Mouse (Mus musculus): Measurements from ENCODE around the gene Shcbp1l. TPM values are rescaled to one million over a fixed set of nuclear protein-coding genes. Genes with fewer than 3 reads are reported as not detected.

Shcbp1l gene
- polyA plus RNA-seq, 3 experiments from 2014 or later = 0.28 to 0.54 (median 0.52) TPM

GRCm38 (mm10) chr1:153489132-153489531 lies 64.2 kb downstream of the Shcbp1l start:
- ATAC-seq = no peak

- ATAC-seq = no peak
These were observed 64.6 kb downstream of the Shcbp1l start for GRCm38 (mm10) chr1:153489540-153489939.

DNA sequence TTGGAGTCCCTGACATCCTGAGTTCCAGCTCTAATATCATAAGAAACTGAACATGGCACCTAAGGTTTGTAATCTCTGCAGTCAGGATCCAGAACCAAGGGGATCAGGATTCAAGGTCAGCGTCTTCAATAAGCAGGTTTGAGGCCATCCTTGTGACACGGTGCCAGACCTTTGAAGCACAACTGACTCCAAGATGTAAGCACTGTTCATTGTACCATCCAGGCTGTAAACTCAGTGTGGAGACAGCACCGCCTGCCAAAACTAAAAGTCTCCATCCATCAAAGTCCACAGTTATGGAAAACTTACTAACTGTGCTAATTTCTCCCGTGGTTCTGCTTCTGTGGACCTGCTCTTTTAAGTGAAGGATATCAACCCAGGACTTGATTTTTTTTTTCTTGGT lies 65.0 kb downstream of the Shcbp1l start:
- ATAC-seq = no peak

DNA sequence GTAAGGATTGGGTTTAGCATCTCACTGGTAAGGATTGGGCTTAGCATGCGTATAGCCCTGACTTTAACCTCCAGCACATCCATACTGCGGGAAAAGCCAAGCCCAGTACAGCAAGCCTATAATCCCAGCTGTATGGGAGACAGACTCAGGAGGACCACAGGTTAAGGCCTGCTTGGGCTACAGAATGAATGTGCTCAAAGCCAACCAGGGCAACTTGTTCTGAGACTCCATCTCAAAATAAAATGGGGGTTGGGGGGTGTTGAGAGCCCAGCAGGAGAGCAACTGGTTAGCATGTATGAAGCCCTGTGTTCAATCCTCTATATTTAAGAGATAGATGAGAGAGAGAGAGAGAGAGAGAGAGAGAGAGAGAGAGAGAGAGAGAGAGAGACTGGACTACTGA lies 66.4 kb downstream of the Shcbp1l start:
- ATAC-seq = no peak

- ATAC-seq = no peak
These were observed 66.9 kb downstream of the Shcbp1l start for GRCm38 (mm10) chr1:153491822-153492221.

- ATAC-seq = no peak
These were observed 68.4 kb downstream of the Shcbp1l start for GRCm38 (mm10) chr1:153493338-153493737.

DNA sequence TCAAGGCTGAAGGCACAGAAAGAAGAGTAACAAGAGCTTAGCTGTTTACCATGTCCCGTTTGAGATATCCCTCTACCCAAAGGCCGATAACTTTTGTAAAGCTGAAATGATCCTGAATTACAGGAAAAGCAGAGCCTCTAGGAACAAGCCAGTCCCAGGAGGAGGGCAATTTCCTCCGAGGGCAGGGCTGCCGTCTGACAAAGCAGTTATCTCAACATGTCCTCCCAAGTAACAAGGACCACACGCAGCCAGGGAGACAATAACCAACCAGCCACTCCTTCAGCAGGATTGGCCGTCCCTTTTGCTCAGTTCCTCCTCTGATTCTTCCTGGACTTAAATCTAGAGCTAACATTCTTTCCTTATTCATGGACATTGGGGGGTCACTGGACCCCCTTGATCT lies 69.0 kb downstream of the Shcbp1l start:
- no peak for ATAC-seq

DNA sequence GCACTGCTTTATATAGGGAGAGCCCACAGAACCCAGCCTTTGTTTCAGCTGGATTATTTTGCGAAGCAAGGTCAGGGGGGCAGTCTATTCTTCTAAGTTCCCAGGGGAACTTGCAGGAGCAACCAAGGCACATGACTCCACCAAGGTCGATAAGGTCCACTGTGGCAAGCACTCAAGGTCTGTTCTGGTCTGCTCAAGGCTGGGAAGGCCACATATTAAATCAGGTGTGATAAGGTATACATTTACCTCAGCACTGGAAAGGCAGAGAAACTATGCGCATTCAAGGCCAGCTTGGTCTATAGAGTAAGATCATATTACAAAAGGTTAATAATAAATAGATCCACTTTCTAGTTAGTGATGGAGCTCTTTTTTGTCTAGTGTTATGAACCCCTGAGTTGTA lies 71.1 kb downstream of the Shcbp1l start:
- no peak for ATAC-seq

GRCm38 (mm10) chr1:153500030-153500429 lies 75.1 kb downstream of the Shcbp1l start:
- ATAC-seq = no peak

GRCm38 (mm10) chr1:153501644-153502321 lies 76.8 kb downstream of the Shcbp1l start:
- ATAC-seq = no peak

Other genes with a start within 250 kb of the Shcbp1l start
- gene Lamc2, start 238.7 kb upstream of the Shcbp1l start, polyA plus RNA-seq (2017; shearing (Covaris generic)) = 1 to 10 TPM in 1 of 3 experiments, under 1 TPM in 1, not detected in 1; 0.12 to 1.1 TPM
- gene Lamc1, start 92.4 kb upstream of the Shcbp1l start, polyA plus RNA-seq (2017; shearing (Covaris generic)) = 10 to 100 TPM in 1 of 3 experiments, 1 to 10 TPM in 2; 6.2 to 11.7 (median 8.9) TPM
- 10 to 100 TPM; 24.1 to 31.8 (median 26.8) TPM for gene Dhx9, start 62.5 kb downstream of the Shcbp1l start, polyA plus RNA-seq (2017; shearing (Covaris generic))
- gene Npl, start 124.9 kb downstream of the Shcbp1l start, polyA plus RNA-seq (2017; shearing (Covaris generic)) = under 1 TPM in 1 of 3 experiments, not detected in 2; 0.44 TPM
- gene Rgs8, start 227.9 kb downstream of the Shcbp1l start, polyA plus RNA-seq (2017; shearing (Covaris generic)) = under 1 TPM; 0.35 to 0.68 (median 0.36) TPM

Measured in inflammation-experienced regulatory T-cells, adult 6 months (primary cell).